Mouse (Mus musculus) embryo, embryonic 11 days (tissue): Measurements from ENCODE around the gene Gch1.
A peak's percentile ranks its signal among the peaks of the same experiment; 100 is the strongest.
"Not testable (repeated sequence)": the region's sequence is repeated elsewhere in the genome, so short reads cannot be mapped to it uniquely, and the experiment has no call there.

Experiments
- DNase-seq: peaks from one replicate; pipeline ENCODE4 v3.0.0-alpha.2; 2015

The Gch1 gene

DNA sequence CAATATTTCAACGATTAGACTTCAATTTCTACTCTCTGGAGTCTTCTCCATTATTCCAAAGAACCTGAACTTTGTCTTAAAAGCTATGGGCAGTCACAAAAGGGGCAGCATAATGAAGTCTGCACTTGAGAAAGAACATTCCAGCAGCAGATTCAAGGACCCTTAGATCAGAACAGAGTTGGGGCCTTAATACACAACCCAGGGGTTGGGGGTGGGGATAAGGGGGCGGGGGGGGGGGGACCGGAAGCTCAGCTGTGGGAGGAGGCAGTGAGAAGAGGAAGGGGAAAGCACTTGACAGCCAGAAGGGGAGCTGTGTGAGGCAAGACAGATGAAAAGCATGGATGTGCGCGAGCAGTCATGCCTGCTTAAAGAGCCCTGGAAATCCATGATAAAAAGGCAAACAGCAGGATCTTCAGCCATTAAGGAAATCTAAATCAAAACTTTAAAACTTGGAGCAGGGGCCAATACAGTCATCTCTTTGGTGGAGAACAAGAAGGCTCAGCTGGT lies 27.2 kb downstream of the Gch1 start:
- DNase-seq = no peak

DNA sequence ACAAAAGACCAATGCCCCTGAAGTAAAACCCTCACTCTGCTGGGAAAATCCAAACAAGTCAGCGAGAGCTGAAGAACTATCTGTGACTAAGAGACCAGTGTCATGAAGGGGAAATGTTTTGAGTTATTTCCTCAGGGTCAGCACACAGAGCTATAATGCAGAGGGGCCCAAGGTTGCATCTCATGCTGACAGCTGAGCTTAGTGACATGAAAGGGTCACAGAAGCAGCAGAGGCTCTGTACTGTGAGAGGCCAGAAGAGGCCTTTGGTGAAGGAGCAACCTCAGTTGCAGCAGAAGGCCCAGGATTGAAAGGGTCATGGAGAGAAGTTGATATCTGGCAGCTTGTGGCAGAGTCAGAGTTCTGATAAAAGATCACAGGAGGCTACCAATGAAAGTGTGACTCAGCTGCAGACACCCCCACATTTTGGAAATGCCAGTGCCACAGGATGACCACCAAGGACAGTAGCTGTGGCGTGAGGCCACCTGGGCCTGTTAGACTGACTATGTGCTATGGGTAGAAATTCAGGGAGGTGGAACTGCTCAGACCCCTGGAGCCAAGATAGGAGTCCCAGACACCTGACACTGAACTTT lies 29.1 kb downstream of the Gch1 start:
- DNase-seq = no peak

DNA sequence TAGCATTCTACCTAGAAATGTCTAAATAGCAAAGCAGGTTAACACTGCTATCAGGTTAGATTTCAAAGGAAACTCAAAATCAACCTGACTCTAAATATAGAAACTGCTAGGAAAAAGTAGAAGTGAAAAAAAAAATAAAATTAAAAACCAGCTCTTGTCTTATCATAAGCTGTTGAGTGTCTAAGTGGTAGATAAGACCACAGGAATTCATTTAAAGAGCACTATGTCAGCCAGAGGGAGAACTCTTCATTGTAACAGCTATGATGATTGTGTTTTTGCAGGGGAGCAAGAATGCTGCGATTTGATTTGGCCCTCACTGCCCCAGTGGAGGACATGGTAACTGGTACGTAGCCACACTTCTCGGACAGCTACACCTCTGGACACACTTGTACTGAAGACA lies 34.9 kb downstream of the Gch1 start:
- DNase-seq = no peak

DNA sequence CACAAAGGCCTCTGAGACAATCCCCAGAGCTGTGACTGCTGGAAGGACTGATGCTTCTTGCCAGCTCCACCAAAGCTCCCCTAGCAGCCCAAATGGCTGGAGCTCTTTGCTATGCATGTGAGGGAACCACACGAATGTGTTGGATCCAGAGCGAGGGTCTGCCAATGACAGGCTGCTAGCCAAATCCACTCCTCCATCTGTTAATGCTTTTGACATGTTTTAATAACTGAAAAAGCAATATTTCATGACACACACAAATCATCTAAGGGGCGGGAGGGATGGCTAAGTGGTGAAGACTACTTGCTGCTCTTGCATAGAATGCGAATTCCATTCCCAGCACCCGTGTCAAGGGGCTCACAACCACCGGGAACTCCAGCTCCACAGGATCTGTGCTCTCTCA lies 37.9 kb downstream of the Gch1 start:
- DNase-seq = no peak

DNA sequence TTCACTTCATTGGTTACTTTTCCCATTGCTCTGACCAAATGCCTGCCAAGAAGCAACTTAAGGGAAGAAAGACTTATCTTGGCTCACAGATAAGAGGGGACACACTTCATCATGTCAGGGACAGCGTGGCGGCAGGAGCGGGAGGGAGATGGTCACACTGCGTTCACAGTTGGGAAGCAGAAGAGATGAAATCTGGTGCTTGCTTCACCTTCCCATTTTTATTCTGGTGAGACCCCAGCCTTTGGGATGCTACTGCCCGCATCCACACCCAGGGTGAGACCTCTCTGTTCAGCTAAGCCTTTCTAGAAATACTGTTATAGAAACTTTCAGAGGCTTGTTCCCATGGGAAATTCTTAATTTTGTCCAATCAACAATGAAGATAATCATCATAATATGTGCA lies 44.9 kb downstream of the Gch1 start:
- no peak for DNase-seq

DNA sequence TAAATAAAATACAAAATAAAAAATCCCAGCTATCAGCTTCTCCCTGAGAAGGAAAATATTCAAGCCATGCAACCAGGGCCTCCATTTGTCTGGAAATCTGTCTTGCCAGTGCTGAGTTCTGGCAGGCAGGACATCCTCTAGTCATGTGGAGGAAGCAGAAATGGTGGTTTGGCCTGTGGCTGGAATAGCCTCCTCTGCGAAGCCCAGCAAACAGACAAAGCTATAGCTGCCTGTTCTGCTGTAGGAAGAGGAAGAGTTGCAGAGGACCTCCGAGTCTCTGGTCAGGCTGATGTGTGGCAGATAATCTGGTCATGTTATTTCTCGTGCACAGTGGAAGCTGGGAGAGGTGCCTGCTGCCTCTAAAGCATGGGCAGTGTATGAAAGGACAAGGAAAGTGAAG lies 50.4 kb downstream of the Gch1 start:
- no peak for DNase-seq

DNA sequence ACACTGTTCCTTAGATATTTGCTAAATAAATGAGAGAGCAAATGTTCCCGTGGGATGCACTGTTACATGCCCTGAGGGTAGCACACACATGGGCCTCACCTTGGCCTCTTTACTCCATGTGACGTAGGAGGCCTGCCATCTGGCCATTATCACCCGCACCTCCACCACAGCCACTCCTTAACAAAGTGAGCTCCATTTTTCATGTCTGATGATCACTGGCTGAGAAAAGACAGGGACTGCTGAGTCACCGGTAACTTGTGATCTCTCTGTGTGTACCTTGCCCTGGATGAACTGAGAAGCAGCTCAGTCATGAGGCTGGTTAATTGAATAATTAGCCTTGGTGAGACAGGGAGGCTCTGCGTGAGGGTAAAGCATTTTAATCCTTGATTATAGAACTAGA lies 52.6 kb downstream of the Gch1 start:
- DNase-seq = no peak

DNA sequence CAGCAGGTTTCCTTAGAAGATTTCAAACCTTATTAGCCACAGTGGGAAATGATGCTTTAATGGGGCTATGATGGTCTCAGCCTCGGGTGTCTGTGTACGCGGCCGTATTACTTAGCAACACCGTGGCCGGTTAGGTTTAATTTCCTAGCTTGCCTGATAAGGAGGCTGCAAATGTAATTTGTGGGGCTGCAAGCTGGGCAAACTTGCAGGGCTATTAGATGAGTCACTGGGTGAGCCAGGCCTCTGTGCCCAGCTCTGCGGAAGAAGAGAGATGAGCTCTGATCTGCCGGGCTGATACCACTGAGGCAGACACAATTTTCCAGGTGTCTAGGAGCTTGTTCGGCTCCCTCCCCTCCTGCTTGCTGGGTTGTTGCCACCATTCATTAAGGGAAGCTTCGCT lies 55.3 kb downstream of the Gch1 start:
- DNase-seq = no peak

DNA sequence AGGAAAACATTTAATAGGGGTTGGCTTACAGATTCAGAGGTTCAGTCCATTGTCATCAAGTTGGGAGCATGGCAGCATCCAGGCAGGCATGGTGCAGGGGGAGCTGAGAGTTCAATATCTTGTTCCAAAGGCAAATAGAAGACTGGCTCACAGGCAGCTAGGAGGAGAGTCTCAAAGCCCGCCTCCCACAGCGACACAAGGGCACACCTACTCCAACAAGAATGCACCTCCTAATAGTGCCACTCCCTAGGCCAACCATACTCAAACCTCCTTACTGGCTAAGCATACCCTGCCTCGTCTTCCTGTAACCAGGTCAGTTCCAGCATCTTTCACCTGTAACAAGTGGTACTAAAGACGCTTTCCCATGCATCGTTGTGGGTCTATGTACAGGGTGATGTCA lies 61.2 kb downstream of the Gch1 start:
- DNase-seq = no peak

DNA sequence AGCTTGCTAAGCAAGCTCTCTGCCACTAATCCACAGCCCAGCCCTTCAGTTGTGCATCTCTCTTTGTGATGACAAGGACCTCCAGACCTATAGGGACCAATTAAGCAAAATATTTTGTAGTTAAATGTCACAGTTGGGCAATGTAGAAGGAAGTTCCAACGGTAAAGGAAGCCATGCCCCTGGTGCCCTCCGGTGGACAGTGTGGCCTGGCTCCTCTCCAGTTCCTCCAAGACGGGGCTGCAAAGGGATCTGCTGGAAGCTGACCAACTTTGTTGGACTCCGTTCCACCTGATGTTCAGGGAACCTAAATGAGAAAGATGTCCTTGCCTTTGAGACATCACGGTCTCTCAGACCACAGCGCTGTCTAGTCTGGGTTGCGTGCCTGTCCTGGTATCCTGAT lies 71.7 kb downstream of the Gch1 start:
- DNase-seq = no peak

DNA sequence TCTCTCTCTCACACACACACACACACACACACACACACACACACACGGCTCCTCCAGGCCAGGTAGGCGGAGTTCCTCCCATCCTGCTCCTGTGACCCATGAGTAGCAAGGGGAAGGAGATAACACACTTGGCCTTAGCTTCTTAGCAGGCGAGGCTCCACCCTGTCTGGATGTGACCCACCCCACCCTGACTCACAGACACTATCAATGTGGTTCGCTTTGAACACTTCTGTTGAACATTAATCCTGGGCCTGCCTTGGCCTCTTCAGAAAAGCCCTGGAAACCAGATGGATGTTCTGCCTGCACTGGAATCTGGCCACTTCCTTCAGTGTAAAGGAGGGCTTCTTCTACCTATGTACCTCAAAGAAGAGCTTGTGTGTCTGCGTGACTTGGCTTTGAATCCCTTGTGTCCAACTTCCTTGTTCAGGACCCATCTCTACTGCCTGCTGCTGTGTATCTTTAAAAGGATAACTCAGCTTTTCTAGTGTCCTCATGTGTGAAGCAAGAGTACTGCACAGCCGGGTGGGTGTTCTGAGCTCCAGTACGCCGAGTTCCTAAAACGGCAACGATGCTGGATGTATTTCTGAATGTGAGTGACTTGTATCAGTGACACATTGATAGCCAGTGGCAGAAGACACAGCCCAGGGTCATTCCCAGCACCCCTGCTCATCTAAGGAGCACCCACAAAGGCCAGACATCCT lies 73.0 kb downstream of the Gch1 start:
- DNase-seq = no peak

DNA sequence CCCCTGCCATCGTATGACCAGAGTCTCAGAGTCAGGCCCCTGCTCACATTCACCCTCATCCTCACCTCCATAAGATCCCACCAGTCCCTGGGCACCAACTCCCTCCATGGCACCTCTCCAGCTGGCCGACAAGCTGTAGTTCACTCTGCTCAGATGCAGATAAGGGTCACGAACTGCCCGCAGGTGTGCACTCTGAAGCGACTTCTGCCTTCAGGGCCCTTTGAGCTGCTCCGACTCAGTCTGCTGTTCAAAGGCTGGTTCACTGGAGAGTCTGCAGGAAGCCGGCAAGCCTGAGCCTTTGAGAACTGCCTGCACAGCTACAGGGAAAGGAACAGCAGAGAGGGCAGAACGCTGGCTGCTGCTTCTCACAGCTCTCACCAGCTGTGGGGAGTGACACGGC lies 74.1 kb downstream of the Gch1 start:
- DNase-seq = no peak

DNA sequence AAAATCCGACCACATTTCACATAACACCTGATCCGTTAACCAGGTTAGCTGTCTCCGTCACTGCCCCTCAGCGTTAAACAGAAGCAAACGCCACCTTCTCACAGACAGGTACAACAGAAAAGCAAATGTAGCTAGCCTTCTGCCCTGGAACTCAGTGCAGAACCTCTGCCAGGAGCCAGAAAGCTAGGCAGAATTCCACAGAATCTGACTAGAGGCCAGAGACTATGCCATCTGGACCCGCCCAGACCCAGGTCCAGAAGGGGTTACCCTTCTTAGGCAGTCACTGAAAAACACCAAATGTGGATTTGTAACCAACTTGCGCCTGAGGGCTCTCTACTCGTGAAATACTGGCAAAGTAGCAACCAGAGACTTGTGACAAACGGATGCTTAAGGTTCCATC lies 77.9 kb downstream of the Gch1 start:
- DNase-seq = no peak

DNA sequence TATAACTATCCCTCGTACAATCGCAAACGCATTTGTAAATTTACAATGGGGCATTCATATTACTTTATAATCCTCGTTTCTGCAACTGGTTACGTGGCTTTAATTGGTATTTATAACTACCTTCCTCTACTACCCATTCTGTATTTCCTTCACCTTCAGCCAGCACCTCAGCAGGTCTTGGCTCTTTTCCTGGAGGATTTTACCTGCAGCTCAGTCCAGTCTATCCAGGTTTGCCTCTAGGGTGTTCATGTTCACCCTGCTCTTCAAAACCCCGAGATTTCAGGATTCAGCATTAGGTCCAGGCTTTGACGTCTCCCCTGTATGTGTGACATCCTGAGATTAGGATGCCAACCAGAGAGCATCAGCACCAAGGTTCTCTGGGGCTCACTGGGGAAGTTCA lies 78.8 kb downstream of the Gch1 start:
- not testable (repeated sequence) for DNase-seq

DNA sequence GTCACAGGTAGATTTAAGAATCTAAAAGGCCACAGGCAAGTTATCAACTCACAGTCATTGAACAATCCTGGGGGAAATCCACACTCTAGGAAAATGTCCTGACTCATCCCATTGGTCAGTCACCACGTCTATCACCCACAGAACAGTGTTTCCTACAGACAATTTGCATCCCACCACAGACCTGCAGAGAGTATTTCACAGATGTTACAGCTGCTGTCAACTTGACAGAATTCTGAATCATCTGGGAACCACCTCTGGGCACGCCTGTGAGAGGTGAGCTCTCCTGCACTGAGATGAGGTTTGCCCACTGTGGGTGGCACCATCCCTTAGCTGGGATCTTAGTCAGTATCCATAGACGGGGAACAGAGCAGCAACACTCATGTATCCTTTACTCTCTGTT lies 81.8 kb downstream of the Gch1 start:
- no peak for DNase-seq

DNA sequence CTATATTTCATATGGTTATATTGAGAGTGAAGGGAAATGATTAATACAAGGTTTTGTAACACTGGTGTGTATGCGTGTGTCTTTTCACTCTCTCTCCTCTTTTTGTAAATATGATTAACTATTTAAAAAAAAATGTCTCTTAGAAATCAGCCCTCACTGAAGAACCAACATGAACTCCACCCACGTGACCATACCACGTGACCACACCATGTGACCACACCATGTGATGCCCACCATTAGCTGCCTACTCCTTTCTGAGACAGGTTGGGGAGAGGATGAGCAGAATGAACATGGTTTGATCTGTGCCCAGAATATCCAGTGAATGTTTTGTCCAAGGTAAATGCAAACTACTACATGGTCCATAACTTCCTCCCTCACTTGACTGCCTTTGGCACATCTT lies 83.5 kb downstream of the Gch1 start:
- DNase-seq = no peak

DNA sequence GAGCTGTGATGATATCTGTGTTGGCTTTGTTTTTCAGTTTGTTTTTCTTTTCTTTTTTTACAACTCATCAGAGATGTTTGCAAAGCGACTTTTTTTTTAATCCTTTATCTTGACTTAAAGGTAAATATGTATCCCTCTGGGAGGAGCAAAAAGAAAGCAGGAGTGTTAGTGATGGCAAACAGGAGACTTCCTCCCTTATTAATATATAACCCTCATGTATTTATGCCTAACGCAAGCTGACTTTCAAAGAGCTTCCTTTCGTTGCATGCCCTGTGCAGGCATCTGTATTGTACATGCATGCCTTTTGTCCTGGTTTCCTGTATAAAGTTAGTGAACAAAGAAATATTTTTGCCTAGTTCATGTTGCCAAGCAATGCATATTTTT lies 84.0 kb downstream of the Gch1 start:
- no peak for DNase-seq

DNA sequence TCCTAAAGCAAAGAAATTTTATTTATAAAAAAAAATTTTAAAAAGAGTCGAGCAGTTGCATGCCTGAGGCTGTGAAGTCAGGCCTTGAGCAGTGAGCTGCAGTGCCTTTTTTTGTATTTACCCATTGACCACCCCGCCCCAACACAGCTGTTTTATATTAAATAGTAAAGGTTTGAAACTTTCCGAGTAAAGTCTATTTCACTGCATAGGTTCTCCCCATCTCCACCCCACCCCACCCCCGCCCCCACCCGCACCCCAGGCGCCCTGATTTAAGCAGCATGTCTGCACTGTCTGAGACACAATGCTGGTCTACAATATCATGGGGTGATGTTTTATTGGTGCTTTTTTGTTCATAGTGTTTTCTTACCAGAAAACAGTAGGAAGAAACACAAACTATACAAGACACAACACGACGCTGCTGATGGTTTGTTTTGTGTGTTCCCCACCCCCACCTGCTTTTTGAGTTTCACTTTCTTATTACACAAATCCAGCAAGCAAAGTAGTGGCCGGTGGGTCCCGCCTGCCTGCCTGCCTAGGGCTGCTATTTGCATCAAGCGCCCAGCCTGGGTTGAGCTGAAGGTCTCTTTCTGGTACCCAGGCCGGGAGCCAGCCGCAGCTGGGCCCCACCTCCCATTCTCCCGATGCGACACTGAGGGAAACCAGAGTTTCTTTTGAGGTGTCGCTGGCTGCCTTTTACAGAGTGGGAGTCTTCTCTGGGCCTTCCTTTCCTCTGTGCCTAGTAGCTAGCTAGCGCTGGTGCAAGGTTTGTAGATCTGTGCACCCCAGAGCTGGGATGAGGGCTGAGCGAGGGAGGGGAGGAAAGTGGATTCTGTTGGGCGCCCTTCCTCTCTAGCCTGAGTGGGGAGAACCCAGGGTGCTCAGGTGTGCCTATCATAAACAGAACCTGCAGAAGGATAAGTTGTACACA lies 84.7 kb downstream of the Gch1 start:
- peak; percentile 24 for DNase-seq
